Comparison of ENCODE assay signal across 9 mouse cellular contexts in the genomic region with DNA sequence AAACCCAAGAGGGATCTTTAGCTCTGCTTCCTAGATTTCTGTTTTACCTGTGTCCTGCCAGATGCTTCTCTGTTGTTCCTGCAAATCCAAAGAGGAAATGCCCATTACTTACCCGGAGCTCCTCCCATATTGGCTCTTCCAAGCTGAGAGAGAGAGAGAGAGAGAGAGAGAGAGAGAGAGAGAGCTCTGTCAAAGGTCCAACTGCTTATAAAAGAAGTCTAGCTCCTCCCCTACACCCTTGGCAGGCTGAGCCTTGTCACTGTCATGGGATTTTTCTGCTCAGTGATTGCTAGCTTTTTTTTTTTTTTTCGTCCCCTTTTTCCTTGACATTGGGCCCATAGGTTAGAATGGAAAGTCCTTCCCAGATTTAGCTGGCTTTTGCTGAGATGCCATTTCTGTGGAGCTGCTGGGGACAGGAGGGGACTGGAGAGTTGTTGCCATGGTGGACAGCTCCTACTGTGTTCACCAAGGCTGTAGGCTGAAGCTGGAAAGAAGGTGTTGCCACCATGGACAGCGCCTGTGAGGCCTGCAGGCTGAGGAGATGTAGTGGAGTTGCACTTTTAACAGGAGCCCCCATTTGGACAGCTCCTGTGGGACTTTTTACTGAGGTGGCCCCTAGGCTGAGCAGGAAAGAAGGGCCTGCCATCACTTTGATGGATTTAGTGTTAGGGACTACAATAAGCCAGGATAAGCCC. TPM values are rescaled to one million over a fixed set of nuclear protein-coding genes. Genes with fewer than 3 reads are reported as not detected.
DNase-seq lines count a peak whose midpoint lies in the region; ATAC-seq lines count a peak whose summit lies in the region.
"Had no signal": no experiment of that assay in that cellular context is flagged by ENCODE, and none has a peak within 500 bp of the region (broad histone marks: within the 10 kb centered on the region; RNA-seq: fewer than 3 reads in every experiment).

No protein-coding gene starts in this region.

- peaks cover 5% of the 10 kb centered on the region; the same call in 1 of the 2 replicates for H3K27me3 ChIP-seq in intestine, embryonic 14.5 days (replicated peaks; ENCODE audit: control insufficient read depth, insufficient read depth, low read length)
- no peaks in the 10 kb centered on the region for H3K27me3 ChIP-seq in intestine, embryonic 15.5 days (replicated peaks)

- WGBS in intestine, embryonic 14.5 days = 32% methylated on average over 3 of the region's 3 CpGs
- WGBS in intestine, embryonic 15.5 days = 27% methylated on average over 3 of the region's 3 CpGs

- peak; percentile 84 for DNase-seq in intestine, embryonic 14.5 days (ENCODE audit: low spot score)
- peak; percentile 35 for DNase-seq in T-cell, adult 2 months (ENCODE audit: low spot score)
- DNase-seq in heart, postnatal 4 days = peak; percentile 79
- DNase-seq in layer of hippocampus, postnatal 36 days = no peak
- no peak for DNase-seq in frontal cortex, postnatal 25 days (ENCODE audit: low spot score in 2 of 2)
- DNase-seq in right cerebral cortex, postnatal 10 days (ENCODE audit: low spot score in 2 of 2) = no peak

- H3K4me1 ChIP-seq in intestine, embryonic 14.5 days (replicated peaks; ENCODE audit: control insufficient read depth, insufficient read depth, low read length) = no peaks in the 10 kb centered on the region
- H3K4me1 ChIP-seq in intestine, embryonic 15.5 days (replicated peaks) = no peaks in the 10 kb centered on the region

- H3K4me2 ChIP-seq in intestine, embryonic 14.5 days (ENCODE audit: low read length) = no peak overlapping the region
- H3K4me2 ChIP-seq in intestine, embryonic 15.5 days (replicated peaks) = no peak overlapping the region

- H3K4me3 ChIP-seq in intestine, embryonic 14.5 days (ENCODE audit: low read depth, low read length) = no peak overlapping the region
- no peak overlapping the region for H3K4me3 ChIP-seq in intestine, embryonic 15.5 days (replicated peaks)
- H3K4me3 ChIP-seq: megakaryocyte, embryonic 14.5 days had no signal

- no peak overlapping the region for H3K27ac ChIP-seq in intestine, embryonic 14.5 days (ENCODE audit: low read depth)
- H3K27ac ChIP-seq in intestine, embryonic 15.5 days = no peak overlapping the region

- ATAC-seq in intestine, embryonic 14.5 days (replicated peaks; ENCODE audit: low FRiP score, low TSS enrichment, low read depth) = no peak
- ATAC-seq in intestine, embryonic 15.5 days = no peak; the same call in 1 of the 2 replicates
- ATAC-seq in neutrophil, adult 5-6 weeks (ENCODE audit: extremely low read depth, insufficient number of reproducible peaks, low FRiP score, poor library complexity, severe bottlenecking) = peak; percentile 30; the same call in 1 of the 2 replicates

- H3K36me3 ChIP-seq in intestine, embryonic 14.5 days (ENCODE audit: control insufficient read depth, insufficient read depth, low read length) = no peaks in the 10 kb centered on the region
- H3K36me3 ChIP-seq in intestine, embryonic 15.5 days = no peaks in the 10 kb centered on the region

- H3K9me3 ChIP-seq in intestine, embryonic 14.5 days (ENCODE audit: control insufficient read depth, low read length) = no peaks in the 10 kb centered on the region
- no peaks in the 10 kb centered on the region for H3K9me3 ChIP-seq in intestine, embryonic 15.5 days

- H3K9ac ChIP-seq in intestine, embryonic 14.5 days (ENCODE audit: low read length) = no peak overlapping the region
- H3K9ac ChIP-seq in intestine, embryonic 15.5 days = no peak overlapping the region

RNA-seq across cellular contexts. Expression of gene H2-D1, which starts 7.3 kb away (rescaled TPM):
- 102 and 108 TPM in 2 replicates for polyA plus RNA-seq in intestine, embryonic 14.5 days (2014; fragmentation: Nextera tagmentation; extraction: Ambion mirVana)
- 148 and 190 TPM in 2 replicates for polyA plus RNA-seq in intestine, embryonic 15.5 days (2015; fragmentation: Nextera tagmentation; extraction: Ambion mirVana)
- 10 to 100 TPM; 45.9 to 50.4 TPM for total RNA-seq in heart, postnatal 4 days (2021)
- 2,114 and 2,381 TPM in 2 replicates for total RNA-seq in neutrophil, adult 5-6 weeks (2017)
- total RNA-seq in layer of hippocampus, postnatal 36 days (2021) = 10 to 100 TPM; 13.4 to 18.0 TPM

RNA-seq across cellular contexts. Expression of gene Ddx39b, which starts 28.3 kb away (rescaled TPM):
- 458 and 500 TPM in 2 replicates for polyA plus RNA-seq in intestine, embryonic 14.5 days (2014; fragmentation: Nextera tagmentation; extraction: Ambion mirVana)
- polyA plus RNA-seq in intestine, embryonic 15.5 days (2015; fragmentation: Nextera tagmentation; extraction: Ambion mirVana) = 382 and 388 TPM in 2 replicates
- 100 to 1,000 TPM; 221 to 230 TPM for total RNA-seq in heart, postnatal 4 days (2021)
- 156 and 158 TPM in 2 replicates for total RNA-seq in neutrophil, adult 5-6 weeks (2017)
- total RNA-seq in layer of hippocampus, postnatal 36 days (2021) = 100 to 1,000 TPM; 220 to 232 TPM

RNA-seq across cellular contexts. Expression of gene Nfkbil1, which starts 34.2 kb away (rescaled TPM):
- polyA plus RNA-seq in intestine, embryonic 14.5 days (2014; fragmentation: Nextera tagmentation; extraction: Ambion mirVana) = 3.1 and 4.3 TPM in 2 replicates
- polyA plus RNA-seq in intestine, embryonic 15.5 days (2015; fragmentation: Nextera tagmentation; extraction: Ambion mirVana) = 9.9 and 11.0 TPM in 2 replicates
- total RNA-seq in heart, postnatal 4 days (2021) = 10 to 100 TPM; 10.8 to 11.0 TPM
- total RNA-seq in neutrophil, adult 5-6 weeks (2017) = 10.8 and 11.3 TPM in 2 replicates
- total RNA-seq in layer of hippocampus, postnatal 36 days (2021) = 10 to 100 TPM; 13.3 to 13.6 TPM

RNA-seq across cellular contexts. Expression of gene Atp6v1g2, which starts 36.3 kb away (rescaled TPM):
- polyA plus RNA-seq in intestine, embryonic 14.5 days (2014; fragmentation: Nextera tagmentation; extraction: Ambion mirVana) = 5.8 and 5.9 TPM in 2 replicates
- 4.1 and 4.3 TPM in 2 replicates for polyA plus RNA-seq in intestine, embryonic 15.5 days (2015; fragmentation: Nextera tagmentation; extraction: Ambion mirVana)
- 1 to 10 TPM; 8.0 to 9.3 TPM for total RNA-seq in heart, postnatal 4 days (2021)
- 5.0 and 6.5 TPM in 2 replicates for total RNA-seq in neutrophil, adult 5-6 weeks (2017)
- total RNA-seq in layer of hippocampus, postnatal 36 days (2021) = 100 to 1,000 TPM; 602 to 647 TPM

RNA-seq across cellular contexts. Expression of gene Gm16181, which starts 49.2 kb away (rescaled TPM):
- polyA plus RNA-seq in intestine, embryonic 14.5 days (2014; fragmentation: Nextera tagmentation; extraction: Ambion mirVana) = 0.39 and 0.88 TPM in 2 replicates
- 0.59 and 0.81 TPM in 2 replicates for polyA plus RNA-seq in intestine, embryonic 15.5 days (2015; fragmentation: Nextera tagmentation; extraction: Ambion mirVana)
- under 1 TPM in 1 of 2 experiments, not detected in 1; 0.52 TPM for total RNA-seq in heart, postnatal 4 days (2021)
- 2.1 TPM in 1 of 2 replicates, not detected in the other for total RNA-seq in neutrophil, adult 5-6 weeks (2017)
- total RNA-seq in layer of hippocampus, postnatal 36 days (2021) = not detected

Comparison
In these comparisons a context has a peak if more than half of its experiments do, and no peak if none do; other contexts are left out.
1. DNase-seq: peak in intestine, embryonic 14.5 days (single experiment), T-cell, adult 2 months (single experiment) and heart, postnatal 4 days (single experiment); none in layer of hippocampus, postnatal 36 days (0 of 2), frontal cortex, postnatal 25 days (0 of 2) and right cerebral cortex, postnatal 10 days (0 of 2).
2. RNA of gene H2-D1, which starts 7.3 kb away (total RNA-seq): 2,114 to 2,381 TPM in neutrophil, adult 5-6 weeks; 45.9 to 50.4 TPM in heart, postnatal 4 days and 13.4 to 18.0 TPM in layer of hippocampus, postnatal 36 days; every median in the first group is over 10 times any median in the second.